Mouse (Mus musculus) CH12F3 (cell line): ENCODE data around the gene Enah.

Source experiments
- in situ Hi-C: fragments of 300-500 bp; cut with MboI; formaldehyde crosslinking; loops from 2 replicates; pipeline ENCODE4 v1.14.3; 2020; ENCODE audit warnings: low sequenced_read_pairs

The Enah gene

GRCm38 (mm10) chr1:182019926-182020801 is at the start of gene Enah:
Enah (minus strand) TSS chr1:182019990.
- in situ Hi-C loops: no loop called here

- in situ Hi-C loops: no loop called here
Measured at GRCm38 (mm10) chr1:182068136-182068535, 48.3 kb upstream of the Enah start.

- in situ Hi-C loops: no loop called here
Measured at GRCm38 (mm10) chr1:182066527-182067465, 47.0 kb upstream of the Enah start.

GRCm38 (mm10) chr1:182063716-182064115 is 43.9 kb upstream of the Enah start:
- in situ Hi-C loops: no loop called here

- in situ Hi-C loops: no loop called here
Measured at GRCm38 (mm10) chr1:182062801-182063200, 43.0 kb upstream of the Enah start.

GRCm38 (mm10) chr1:182061203-182061602 is 41.4 kb upstream of the Enah start:
- in situ Hi-C loops: no loop called here

GRCm38 (mm10) chr1:182059806-182060205 is 40.0 kb upstream of the Enah start:
- in situ Hi-C loops: no loop called here

GRCm38 (mm10) chr1:182057998-182058397 is 38.2 kb upstream of the Enah start:
- in situ Hi-C loops: no loop called here

- in situ Hi-C loops: no loop called here
Measured at GRCm38 (mm10) chr1:182055122-182055521, 35.3 kb upstream of the Enah start.

GRCm38 (mm10) chr1:182054651-182055050 is 34.9 kb upstream of the Enah start:
- in situ Hi-C loops: no loop called here

GRCm38 (mm10) chr1:182052973-182053372 is 33.2 kb upstream of the Enah start:
- in situ Hi-C loops: no loop called here

GRCm38 (mm10) chr1:182052385-182052784 is 32.6 kb upstream of the Enah start:
- in situ Hi-C loops: no loop called here

- in situ Hi-C loops: no loop called here
Measured at GRCm38 (mm10) chr1:182049813-182050212, 30.0 kb upstream of the Enah start.

GRCm38 (mm10) chr1:182048101-182048500 is 28.3 kb upstream of the Enah start:
- in situ Hi-C loops: no loop called here

- in situ Hi-C loops: no loop called here
Measured at GRCm38 (mm10) chr1:182047016-182047690, 27.4 kb upstream of the Enah start.

GRCm38 (mm10) chr1:182045208-182045607 is 25.4 kb upstream of the Enah start:
- in situ Hi-C loops: no loop called here

GRCm38 (mm10) chr1:182040538-182040937 is 20.7 kb upstream of the Enah start:
- in situ Hi-C loops: no loop called here

- in situ Hi-C loops: no loop called here
Measured at GRCm38 (mm10) chr1:182031757-182032156, 12.0 kb upstream of the Enah start.

- in situ Hi-C loops: no loop called here
Measured at GRCm38 (mm10) chr1:182031066-182031465, 11.3 kb upstream of the Enah start.

GRCm38 (mm10) chr1:182029989-182030649 is 10.3 kb upstream of the Enah start:
- in situ Hi-C loops: no loop called here
